Mouse (Mus musculus): ENCODE measurements around the gene Bmpr2. TPM values are rescaled to one million over a fixed set of nuclear protein-coding genes. Genes with fewer than 3 reads are reported as not detected.
A peak's percentile ranks its signal among the peaks of the same experiment; 100 is the strongest.

Gene Bmpr2
- polyA plus RNA-seq, 1 experiment: 0.28 TPM

GRCm38 (mm10) chr1:59755298-59755697, 7.9 kb upstream of the Bmpr2 start:
- H3K4me3 ChIP-seq (replicated peaks): no peak overlapping the region
- no peaks in the 10 kb centered on the region for H3K36me3 ChIP-seq (replicated peaks; ENCODE audit: low read length)
- TF ChIP-seq GATA1 (IDR thresholded peaks at IDR 0.05; ENCODE audit: borderline replicate concordance, low read length) (no peak), FLI1 (IDR thresholded peaks at IDR 0.05; ENCODE audit: low read length) (no peak)

GRCm38 (mm10) chr1:59758325-59758724, 4.9 kb upstream of the Bmpr2 start:
- Histone ChIP-seq H3K4me3 (replicated peaks) (no peak overlapping the region), H3K9me3 (no peaks in the 10 kb centered on the region), H3K27me3 (replicated peaks) (no peaks in the 10 kb centered on the region), H3K36me3 (replicated peaks; ENCODE audit: low read length) (no peaks in the 10 kb centered on the region), H3K4me1 (peaks cover 12% of the 10 kb centered on the region)
- TF ChIP-seq GATA1 (IDR thresholded peaks at IDR 0.05; ENCODE audit: borderline replicate concordance, low read length) (no peak), FLI1 (IDR thresholded peaks at IDR 0.05; ENCODE audit: low read length) (no peak)

More at GRCm38 (mm10) chr1:59755298-59755697, 7.9 kb upstream of the Bmpr2 start:
- Histone ChIP-seq H3K9me3 (no peaks in the 10 kb centered on the region), H3K27me3 (replicated peaks) (no peaks in the 10 kb centered on the region), H3K4me1 (0 out of 2 replicates have a peak, but pooled peaks cover 3% of the 10 kb centered on the region)

- Histone ChIP-seq H3K9me3 (no peaks in the 10 kb centered on the region), H3K27me3 (replicated peaks) (peaks cover 2% of the 10 kb centered on the region), H3K4me1 (peaks cover 29% of the 10 kb centered on the region), H3K4me3 (replicated peaks) (peak overlapping the region; percentile 97), H3K36me3 (replicated peaks; ENCODE audit: low read length) (no peaks in the 10 kb centered on the region)
- no peak for TF ChIP-seq FLI1 (IDR thresholded peaks at IDR 0.05; ENCODE audit: low read length)
Measured at GRCm38 (mm10) chr1:59762208-59762607, 992 bp upstream of the Bmpr2 start.

- TF ChIP-seq FLI1 (IDR thresholded peaks at IDR 0.05; ENCODE audit: low read length): no peak
- TF ChIP-seq GATA1 (IDR thresholded peaks at IDR 0.05; ENCODE audit: borderline replicate concordance, low read length): no peak
- peaks cover 29% of the 10 kb centered on the region for H3K4me1 ChIP-seq
Measured at GRCm38 (mm10) chr1:59762651-59763163, 493 bp upstream of the Bmpr2 start.

GRCm38 (mm10) chr1:59763781-59764251, 616 bp downstream of the Bmpr2 start:
- H3K9me3 ChIP-seq: no peaks in the 10 kb centered on the region
- H3K27me3 ChIP-seq (replicated peaks): peaks cover 2% of the 10 kb centered on the region
- H3K4me1 ChIP-seq: peaks cover 29% of the 10 kb centered on the region
- H3K36me3 ChIP-seq (replicated peaks; ENCODE audit: low read length): no peaks in the 10 kb centered on the region
- TF ChIP-seq GATA1 (IDR thresholded peaks at IDR 0.05; ENCODE audit: borderline replicate concordance, low read length) (no peak), FLI1 (IDR thresholded peaks at IDR 0.05; ENCODE audit: low read length) (no peak)
- peak overlapping the region; percentile 97 for H3K4me3 ChIP-seq (replicated peaks)

More at GRCm38 (mm10) chr1:59762651-59763163, 493 bp upstream of the Bmpr2 start:
- H3K9me3 ChIP-seq: no peaks in the 10 kb centered on the region
- no peaks in the 10 kb centered on the region for H3K36me3 ChIP-seq (replicated peaks; ENCODE audit: low read length)
- peak overlapping the region; percentile 97 for H3K4me3 ChIP-seq (replicated peaks)
- peaks cover 2% of the 10 kb centered on the region for H3K27me3 ChIP-seq (replicated peaks)

- Histone ChIP-seq H3K4me3 (replicated peaks) (peak overlapping the region; percentile 97), H3K36me3 (replicated peaks; ENCODE audit: low read length) (no peaks in the 10 kb centered on the region), H3K27me3 (replicated peaks) (peaks cover 2% of the 10 kb centered on the region), H3K4me1 (peaks cover 29% of the 10 kb centered on the region), H3K9me3 (no peaks in the 10 kb centered on the region)
- no peak for TF ChIP-seq FLI1 (IDR thresholded peaks at IDR 0.05; ENCODE audit: low read length)
- TF ChIP-seq GATA1 (IDR thresholded peaks at IDR 0.05; ENCODE audit: borderline replicate concordance, low read length): no peak
Measured at GRCm38 (mm10) chr1:59764407-59764971, 1.3 kb downstream of the Bmpr2 start.

- H3K4me1 ChIP-seq: peaks cover 29% of the 10 kb centered on the region
Measured at GRCm38 (mm10) chr1:59765279-59765678, 2.1 kb downstream of the Bmpr2 start.

GRCm38 (mm10) chr1:59766626-59767025, 3.4 kb downstream of the Bmpr2 start:
- no peak overlapping the region for H3K4me3 ChIP-seq (replicated peaks)
- TF ChIP-seq GATA1 (IDR thresholded peaks at IDR 0.05; ENCODE audit: borderline replicate concordance, low read length): no peak
- H3K27me3 ChIP-seq (replicated peaks): peaks cover 2% of the 10 kb centered on the region
- H3K9me3 ChIP-seq: no peaks in the 10 kb centered on the region
- H3K36me3 ChIP-seq (replicated peaks; ENCODE audit: low read length): no peaks in the 10 kb centered on the region
- peaks cover 29% of the 10 kb centered on the region for H3K4me1 ChIP-seq

More at GRCm38 (mm10) chr1:59765279-59765678, 2.1 kb downstream of the Bmpr2 start:
- TF ChIP-seq FLI1 (IDR thresholded peaks at IDR 0.05; ENCODE audit: low read length): no peak
- TF ChIP-seq GATA1 (IDR thresholded peaks at IDR 0.05; ENCODE audit: borderline replicate concordance, low read length): no peak
- peaks cover 2% of the 10 kb centered on the region for H3K27me3 ChIP-seq (replicated peaks)
- H3K9me3 ChIP-seq: no peaks in the 10 kb centered on the region
- H3K36me3 ChIP-seq (replicated peaks; ENCODE audit: low read length): no peaks in the 10 kb centered on the region
- peak overlapping the region; percentile 97 for H3K4me3 ChIP-seq (replicated peaks)

GRCm38 (mm10) chr1:59771871-59772270, 8.7 kb downstream of the Bmpr2 start:
- H3K4me3 ChIP-seq (replicated peaks): no peak overlapping the region
- no peak for TF ChIP-seq FLI1 (IDR thresholded peaks at IDR 0.05; ENCODE audit: low read length)
- TF ChIP-seq GATA1 (IDR thresholded peaks at IDR 0.05; ENCODE audit: borderline replicate concordance, low read length): no peak
- no peaks in the 10 kb centered on the region for H3K36me3 ChIP-seq (replicated peaks; ENCODE audit: low read length)
- no peaks in the 10 kb centered on the region for H3K27me3 ChIP-seq (replicated peaks)
- no peaks in the 10 kb centered on the region for H3K9me3 ChIP-seq
- H3K4me1 ChIP-seq: peaks cover 8% of the 10 kb centered on the region

- Histone ChIP-seq H3K9me3 (no peaks in the 10 kb centered on the region), H3K27me3 (replicated peaks) (no peaks in the 10 kb centered on the region), H3K36me3 (replicated peaks; ENCODE audit: low read length) (no peaks in the 10 kb centered on the region), H3K4me3 (replicated peaks) (no peak overlapping the region), H3K4me1 (no peaks in the 10 kb centered on the region)
- TF ChIP-seq GATA1 (IDR thresholded peaks at IDR 0.05; ENCODE audit: borderline replicate concordance, low read length) (no peak), FLI1 (IDR thresholded peaks at IDR 0.05; ENCODE audit: low read length) (no peak)
Measured at GRCm38 (mm10) chr1:59781080-59781479, 17.9 kb downstream of the Bmpr2 start.
